Mouse (Mus musculus) R1 (cell line): ENCODE results near the gene Mroh8.
A peak's percentile ranks its signal among the peaks of the same experiment; 100 is the strongest.
"Not testable (repeated sequence)": the region's sequence is repeated elsewhere in the genome, so short reads cannot be mapped to it uniquely, and the experiment has no call there.

Experiments used
- DNase-seq: peaks from one replicate; pipeline ENCODE4 v3.0.0-alpha.2; 2018; ENCODE audit warnings: low read depth, low spot score

Mroh8 gene

DNA sequence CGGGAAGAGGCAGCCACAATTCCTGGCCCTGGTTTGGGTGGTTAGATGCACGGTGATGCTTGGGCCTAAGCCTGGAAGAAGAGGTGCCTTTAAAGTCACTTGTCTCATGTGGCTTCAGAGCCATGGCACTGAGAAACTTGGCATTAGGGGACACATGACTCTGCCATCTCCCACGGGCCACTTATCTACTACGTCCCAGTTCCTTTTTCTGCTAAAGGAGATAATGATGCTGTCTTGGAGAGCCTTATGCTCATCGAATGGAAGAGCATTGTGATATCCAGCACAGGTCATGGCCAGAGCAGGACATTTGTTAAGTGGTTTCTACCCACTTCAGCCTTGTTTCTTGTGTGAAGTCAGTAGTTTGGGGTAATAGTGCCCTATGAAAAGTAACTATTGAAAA is 9.6 kb upstream of the Mroh8 start:
- DNase-seq = no peak

DNA sequence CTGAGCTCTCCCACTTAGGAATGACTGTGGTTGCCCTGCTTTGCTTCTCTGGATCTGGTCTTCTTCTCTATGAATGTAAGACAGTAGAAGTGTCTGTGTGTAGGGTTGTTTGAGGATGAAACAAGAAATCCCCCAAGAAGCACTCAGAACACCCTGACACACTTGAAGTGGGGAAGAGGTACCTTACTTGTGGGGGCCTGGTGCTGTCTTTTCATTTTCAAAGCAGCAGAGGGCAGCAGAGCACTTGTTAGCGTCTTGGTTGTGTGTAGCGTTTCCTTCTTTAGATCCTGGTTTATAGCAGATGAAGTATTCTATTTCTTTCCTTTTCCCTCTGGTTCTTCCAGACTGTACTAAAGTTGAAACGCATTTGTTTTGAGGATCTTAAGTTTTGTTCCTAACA is 8.2 kb upstream of the Mroh8 start:
- DNase-seq = peak; percentile 74

DNA sequence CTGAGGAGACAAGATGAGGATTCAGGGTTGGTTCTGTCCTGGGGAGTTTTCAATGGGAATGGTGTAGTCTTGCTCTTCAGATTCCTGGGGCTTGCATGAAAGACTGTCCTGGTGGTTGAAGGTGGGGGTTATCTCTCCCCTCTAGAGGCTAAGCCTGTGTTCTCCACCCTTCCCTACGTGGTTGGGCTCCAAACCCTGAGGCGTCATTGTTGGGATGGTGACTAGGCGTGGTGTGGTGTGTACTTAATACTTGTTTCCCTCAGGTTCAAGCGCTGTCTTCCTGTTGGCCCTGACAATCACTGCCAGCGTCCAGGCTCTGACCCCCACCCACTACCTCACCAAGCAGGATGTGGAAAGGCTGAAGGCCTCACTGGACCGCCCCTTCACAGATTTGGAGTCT is 4.0 kb upstream of the Mroh8 start:
- peak; percentile 59 for DNase-seq

DNA sequence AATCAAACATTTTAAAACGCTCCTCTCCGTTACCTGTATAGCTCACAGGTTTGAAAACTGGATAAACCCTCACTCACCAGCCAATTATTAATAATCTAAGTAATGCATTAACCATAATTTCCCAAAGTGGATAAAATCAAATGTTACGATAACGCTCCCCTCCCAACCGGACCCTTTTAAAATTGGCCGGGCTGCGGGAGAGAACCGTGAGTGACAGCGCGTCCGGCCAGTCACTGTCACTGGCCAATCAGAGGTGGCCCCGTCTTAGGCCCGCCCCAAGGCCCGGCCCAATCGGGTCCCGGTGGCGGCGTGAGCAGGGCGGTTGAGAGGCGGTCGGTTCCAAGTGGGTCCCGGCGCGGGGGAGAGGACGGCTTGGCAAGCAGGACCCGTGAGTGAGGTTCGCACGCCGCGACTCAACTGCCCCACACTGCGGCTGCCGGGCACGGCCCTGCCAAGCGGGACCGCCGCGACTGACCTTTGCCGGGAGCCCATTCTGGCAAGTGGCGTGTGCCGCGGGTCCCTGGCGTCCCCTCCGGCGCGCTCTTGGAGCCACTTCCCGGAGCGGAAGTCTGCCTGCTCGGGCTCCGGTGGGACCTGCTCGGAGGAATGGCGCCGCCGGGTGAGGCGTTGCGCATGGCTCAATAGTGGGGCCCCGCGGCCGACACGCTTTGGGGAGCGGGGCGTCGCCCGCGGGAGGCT is 483 bp downstream of the Mroh8 start, which contains the start of gene Rpn2:
Gene Rpn2 (plus strand): TSS at position 301 of the 699 bp plus-strand sequence.
- peak; percentile 96 for DNase-seq

DNA sequence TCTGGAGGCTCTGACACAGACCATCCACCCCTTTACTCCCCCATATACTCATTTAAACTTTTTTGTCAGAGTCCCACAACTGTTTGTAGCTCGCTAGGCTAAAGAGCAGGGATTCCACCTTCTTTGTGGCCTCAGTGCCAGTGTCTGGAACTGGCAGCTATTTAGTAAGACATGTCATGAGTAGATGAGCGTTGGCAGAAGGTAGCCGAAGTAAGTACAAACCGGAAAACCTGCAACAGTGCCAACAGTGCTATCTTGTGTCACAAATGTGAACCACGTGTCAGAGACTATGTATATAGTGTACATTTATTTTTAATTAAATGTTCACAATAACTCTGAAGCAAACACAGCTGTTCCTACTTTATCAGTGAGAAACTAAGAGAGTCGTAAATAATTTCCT is 15.5 kb downstream of the Mroh8 start:
- DNase-seq = no peak

DNA sequence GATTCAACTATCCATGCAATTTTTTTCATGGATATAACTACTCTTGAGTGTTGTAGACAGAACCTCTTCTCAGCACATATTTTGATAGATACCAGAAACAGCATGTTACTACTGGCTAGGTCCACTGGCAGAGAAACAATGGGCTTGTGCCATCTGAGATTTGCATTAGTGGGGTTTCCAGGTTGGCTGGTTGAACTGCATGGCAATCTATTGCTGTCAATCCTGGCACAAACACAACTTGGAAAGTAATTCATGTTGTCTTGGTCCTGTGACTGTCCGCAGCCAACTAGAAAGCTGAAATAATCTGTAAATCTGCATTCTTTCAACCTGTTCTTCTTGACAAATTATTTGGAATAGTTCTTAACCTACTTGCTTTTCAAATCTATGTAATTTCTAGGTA is 16.2 kb downstream of the Mroh8 start:
- no peak for DNase-seq

DNA sequence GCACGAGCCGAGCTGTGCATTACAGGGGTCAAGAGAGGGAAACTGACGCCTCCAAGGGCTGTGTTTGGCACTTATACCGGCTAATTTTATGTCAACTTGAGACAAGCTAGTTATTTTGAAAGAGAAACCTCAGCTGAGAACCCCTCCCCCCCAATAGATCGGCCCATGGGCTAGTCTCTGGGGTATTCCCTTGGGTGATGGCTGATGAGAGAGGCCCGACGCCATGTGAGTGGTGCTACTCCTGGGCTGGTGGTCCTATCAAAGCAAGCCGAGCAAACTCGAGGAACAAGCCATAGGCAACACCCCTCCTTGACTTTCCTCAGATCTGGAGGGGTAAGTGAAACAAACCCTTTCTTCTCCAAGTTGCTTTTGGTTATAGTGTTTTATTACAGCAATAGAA is 16.8 kb downstream of the Mroh8 start:
- no peak for DNase-seq

DNA sequence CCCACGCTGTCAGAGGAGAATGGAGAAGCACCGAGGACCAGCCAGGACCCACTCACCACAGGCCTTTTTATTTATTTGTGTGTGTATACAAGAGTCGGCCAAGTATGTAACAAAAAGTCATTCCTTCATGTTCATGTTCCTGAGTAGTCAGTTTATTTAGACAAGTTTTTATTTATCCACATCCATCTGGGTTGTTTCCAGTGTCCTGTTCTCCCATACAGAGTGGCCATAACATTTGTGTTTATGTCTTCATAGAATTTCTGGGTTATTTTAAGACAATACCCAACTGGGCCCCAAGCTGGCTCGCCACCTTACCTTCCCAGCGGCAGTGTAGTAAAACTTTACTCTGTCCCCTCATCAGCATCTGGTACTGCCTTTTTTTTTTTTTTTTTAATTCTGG is 17.4 kb downstream of the Mroh8 start:
- no peak for DNase-seq

DNA sequence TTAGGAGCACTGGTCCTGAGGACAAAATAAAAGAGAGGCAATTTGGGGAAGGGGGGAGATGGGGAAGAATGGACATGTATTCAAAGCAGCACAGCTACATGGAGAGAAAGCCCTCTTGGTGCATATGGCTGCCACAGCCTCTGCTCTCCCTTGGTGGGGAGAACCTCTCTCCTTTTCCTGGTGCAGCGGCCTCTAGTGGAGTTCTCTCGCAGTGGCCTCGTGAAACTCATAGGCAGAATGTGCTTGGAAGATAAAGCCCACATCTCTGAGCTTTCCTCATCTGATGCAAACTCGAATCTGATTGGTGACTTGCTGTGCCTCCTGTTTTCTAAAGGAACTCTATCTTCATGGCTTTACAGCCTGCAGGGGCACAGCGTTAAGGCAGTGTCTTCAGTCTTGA is 19.6 kb downstream of the Mroh8 start:
- peak; percentile 80 for DNase-seq

DNA sequence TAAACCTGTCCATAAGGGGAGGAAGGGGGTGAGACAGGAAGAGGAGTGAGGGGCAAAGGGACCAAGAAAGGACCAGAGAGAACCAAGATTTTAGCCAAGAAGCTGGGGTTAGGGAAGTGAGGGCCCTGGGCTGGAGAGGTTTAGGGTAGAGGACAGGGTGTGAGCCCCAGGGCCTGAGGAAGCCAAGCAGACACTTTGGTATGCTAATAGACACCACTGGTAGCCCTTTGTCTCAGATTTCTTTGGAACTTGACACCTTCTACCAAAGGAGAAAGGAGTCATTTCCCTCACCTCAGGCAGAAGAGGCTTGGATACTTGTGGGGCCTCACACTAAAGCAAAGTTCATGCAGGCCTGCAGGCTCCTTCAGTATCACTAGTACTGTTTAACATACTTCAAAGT is 31.2 kb downstream of the Mroh8 start:
- peak; percentile 89 for DNase-seq

DNA sequence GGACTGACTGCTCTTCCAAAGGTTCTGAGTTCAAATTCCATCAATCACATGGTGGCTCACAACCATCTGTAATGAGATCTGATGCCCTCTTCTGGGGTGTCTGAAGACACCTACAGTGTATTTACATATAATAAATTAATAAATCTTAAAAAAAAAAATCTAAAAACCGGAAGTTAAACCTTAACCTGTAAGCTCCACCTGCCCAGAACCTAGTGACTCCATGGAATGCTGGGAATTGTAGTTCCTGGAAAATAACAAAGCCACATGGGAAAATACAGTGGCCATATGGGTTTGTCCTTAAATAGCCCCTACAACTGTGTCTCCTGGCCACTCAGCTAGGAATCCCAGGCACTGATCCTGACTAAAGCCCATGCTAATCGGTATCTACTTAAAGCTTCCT is 33.7 kb downstream of the Mroh8 start:
- DNase-seq = peak; percentile 36

DNA sequence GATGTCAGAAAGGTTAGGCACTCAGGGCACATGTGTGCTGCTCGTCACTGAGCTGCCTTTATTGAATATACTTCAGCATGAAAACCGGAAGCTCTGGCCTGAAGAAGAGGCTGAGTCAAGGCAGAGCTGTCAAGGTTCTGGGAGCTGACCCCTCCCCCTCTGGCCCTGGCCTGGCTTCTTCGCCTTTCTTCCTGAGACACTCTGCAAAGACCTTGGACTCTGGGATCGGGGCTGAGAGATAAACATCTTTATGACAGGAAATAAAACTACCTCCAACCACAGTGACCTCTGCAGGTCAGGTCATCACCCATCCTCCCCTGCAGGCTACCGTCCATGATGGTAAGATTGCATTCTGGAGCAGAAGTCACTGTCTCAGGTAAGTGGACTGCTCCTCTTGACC is 34.3 kb downstream of the Mroh8 start:
- DNase-seq = no peak

DNA sequence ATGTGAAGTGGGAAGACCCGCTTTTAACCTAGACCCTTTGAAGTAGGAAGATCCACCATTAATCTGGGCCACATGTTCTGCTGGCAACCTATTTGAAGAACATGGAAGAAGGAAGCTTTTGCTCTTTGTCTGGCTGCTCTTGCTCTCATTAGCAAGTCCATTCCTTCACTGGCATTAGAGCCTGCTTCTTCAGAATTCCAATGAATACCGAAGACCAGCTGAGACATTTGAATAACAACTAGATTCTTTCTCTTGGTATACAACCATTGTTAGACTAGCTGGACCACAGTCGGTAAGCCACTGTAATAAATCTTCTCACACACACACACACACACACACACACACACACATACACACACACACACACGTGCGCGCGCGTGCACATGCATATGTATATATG is 43.4 kb downstream of the Mroh8 start:
- peak; percentile 77 for DNase-seq

DNA sequence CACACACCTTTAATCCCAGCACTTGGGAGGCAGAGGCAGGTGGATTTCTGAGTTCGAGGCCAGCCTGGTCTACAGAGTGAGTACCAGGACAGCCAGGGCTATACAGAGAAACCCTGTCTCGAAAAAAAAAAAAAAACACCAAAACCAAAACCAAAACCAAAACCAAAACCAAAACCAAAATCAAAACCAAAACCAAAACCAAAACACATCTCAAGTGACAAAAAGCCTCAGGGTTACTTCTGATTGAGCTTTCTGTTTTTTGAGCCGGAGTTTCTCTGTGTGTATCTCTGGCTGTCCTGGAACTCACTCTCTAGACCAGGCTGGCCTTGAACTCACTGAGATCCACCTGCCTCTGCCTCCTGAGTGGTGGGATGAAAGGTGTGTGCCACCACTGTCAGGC is 57.4 kb downstream of the Mroh8 start:
- not testable (repeated sequence) for DNase-seq

DNA sequence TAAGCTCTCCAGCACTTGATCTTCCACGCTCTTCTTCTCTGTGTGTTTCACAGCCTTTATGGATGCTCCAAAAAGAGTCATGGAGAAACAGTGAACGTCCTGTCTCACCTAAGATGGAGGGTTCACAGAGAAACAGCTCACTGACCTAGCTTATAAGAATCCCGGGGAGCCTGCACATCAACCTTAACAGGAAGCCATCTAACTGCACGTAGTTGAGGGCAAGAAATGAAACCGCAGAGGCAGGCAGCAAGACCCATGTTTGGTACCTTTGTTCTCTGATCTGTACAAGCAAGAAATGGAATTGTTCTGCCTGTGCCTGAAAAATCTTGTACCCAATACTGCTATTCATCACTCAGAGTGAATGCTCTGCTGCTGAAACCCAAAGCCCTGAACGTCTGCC is 59.2 kb downstream of the Mroh8 start:
- no peak for DNase-seq

DNA sequence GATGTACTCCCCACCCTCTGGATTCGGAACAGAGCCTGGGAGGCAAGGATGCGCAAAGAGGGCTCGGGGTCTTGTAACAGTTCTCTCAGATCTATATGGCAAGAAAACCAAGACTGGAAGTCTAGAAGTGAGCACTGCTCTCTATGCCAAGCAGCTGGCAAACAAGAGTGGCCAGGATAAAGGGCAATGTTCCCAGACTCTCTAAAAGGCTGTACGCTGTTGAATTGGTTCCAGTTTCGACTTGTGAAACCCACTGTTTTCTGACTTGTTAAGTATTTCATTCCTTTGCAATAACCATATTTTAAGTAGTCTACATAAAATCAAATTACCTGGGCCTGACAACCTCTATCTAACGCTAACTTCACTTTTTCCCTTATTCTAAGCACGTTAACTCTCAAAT is 67.6 kb downstream of the Mroh8 start:
- DNase-seq = no peak

DNA sequence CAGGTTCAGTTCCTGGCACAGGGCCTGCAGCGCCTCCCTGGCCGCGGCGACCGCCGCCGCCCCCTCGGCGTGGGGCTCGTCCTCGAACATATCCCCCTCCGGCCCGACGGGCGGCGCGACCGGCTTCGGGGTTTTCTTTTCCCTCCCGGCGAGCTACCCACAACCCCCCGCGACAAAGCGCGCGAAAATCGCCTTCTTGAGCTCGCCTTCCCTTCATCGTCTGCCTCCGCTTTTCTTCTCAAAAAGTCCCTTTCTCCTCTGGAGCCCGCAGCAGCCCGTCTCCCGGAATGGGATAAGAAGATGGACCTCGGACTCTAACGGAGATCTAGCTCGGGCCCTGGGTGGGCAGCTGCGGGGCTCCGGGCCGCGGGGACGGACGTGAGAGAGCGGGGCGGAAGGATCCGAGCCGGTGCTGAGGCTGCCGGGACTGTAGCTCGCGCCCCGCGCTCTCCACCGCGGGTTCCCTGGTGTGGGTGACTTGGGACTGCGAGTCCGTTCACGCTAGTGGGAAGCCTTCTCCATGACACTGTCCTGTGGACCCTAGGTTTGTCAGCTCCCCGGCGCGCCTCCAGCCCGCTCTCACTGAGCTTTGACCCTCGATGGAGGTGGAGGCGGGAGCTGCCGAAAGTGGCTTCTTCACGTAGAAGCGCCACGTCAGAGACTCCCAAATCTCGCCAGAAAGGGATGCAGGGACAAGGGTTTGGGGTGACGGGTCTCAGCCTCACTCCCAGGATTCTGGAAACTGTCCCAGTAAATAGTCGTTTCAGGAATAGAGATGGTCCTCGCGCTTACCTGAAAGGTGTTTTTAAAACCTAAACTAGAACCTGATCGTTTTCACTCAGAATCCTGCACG is 74.8 kb downstream of the Mroh8 start, which contains the start of gene Rbl1:
Gene Rbl1 (minus strand): TSS at position 169 of the 853 bp plus-strand sequence.
- peak; percentile 97 for DNase-seq

DNA sequence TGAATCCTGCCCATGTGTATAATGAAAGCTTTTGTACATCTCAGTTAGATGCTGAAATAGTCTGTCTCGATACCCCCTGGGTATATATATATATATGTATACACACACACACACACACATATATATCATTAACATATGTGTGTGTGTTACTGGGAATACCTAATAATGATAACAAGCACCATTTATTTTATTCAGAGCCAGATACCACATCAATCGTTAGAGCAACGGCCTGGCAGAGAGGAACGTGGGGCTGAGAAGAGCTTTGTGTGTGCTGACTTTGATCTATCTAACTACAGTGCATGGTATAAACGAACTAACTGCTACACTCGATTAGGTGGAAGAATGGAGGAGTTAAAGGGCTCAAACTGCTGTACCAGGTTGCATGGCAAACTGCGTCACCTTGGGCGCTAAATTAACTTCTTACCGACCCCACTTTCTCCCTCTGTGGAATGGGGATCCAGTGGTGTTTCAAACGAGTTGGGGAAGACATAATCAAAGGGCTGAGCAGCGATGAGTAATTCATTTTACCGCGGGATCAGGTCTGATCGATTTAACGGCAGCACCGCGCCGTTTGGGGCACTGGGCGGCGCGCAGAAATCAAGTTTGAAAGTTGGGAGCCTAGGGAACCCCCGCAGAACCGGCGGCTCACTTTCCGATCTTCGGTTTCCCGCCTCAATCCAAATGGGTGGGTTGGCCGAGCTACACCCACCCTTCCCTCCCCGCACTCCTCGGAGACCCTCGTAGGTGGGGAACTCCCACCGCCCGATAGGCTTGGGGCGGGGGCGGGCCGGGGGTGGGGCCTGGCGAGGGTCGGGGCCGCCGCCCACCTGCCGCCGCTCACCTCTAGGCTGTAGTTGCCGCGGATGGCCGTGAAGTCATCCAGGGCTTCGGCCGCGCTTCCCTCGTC is 75.6 kb downstream of the Mroh8 start:
- DNase-seq = peak; percentile 88

DNA sequence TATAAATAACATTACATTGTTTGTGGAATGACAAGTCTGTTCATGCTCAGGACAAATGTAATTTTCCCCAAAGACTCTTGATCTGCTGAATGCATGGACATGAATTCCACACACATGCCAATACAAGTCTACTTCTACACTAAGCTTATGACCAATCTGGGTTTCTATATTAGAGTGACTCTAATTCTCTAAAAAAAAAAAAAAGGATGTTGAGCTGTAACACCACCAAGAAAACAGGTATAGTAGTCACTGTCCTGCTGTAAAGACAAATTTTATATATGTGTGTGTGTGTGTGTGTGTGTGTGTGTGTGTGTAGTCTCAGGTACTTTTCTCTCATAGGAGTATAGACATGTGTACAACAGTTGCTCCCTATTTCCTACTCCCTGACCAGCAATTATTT is 76.3 kb downstream of the Mroh8 start:
- no peak for DNase-seq

DNA sequence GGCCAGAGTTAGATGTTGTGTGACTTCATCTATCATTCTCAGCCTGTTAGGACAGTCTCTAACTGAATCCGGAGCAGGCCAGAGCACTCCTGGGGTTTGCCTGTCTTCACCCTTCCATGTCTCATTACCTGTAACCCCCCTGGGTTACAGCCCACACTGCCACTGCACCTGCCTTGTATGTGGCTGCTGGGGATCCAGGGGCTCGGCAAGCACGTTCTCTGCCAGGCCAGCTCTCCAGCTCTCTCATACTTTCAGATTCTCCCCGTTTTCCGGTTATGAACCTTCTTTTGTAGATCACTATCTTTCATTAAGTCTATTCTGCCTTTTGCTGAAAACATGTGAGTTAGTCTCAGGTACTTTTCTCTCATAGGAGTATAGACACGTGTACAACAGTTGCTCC is 77.0 kb downstream of the Mroh8 start:
- no peak for DNase-seq

DNA sequence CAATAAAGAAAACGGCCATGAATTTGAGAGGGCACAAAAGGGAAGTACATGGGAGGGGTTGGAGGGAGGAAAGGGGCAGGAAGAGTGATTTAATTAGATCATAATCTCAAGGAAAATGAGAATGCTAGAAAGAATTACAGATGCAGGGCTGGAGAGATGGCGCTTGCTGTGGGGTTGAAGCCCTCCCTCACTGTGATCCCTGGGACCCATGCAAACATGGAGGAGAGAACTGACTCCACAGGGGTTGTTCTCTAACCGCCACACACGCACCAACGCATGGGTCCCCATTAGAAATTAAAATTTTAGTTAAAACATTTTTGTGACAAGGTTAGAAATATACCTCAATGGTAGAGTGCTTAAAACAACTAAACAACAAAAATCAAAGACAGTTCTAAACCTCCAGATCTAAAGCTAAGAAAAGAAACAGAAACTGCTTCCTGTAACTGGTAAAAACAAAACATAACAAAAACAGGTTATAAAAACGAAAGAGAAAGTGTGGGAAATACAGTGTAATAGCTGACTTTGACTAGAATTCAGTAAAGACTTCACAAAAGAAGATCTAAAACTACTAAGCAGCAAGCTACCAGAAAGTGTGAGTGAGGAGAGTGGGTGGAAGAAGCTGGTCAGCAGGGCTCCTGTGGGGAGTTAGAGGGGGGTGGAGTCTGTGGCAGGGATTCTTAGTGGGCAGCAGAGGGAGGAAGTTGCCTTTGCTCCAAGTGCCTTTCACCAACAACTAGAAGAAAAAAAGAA is 78.1 kb downstream of the Mroh8 start:
- DNase-seq = no peak
